Mouse (Mus musculus) spleen, adult 12 weeks (tissue): ENCODE results near the gene Col9a1.

Experiments used
- DNase-seq: peaks from one replicate; pipeline ENCODE4 v3.0.0; 2022; ENCODE audit warnings: low spot score

Gene Col9a1

GRCm38 (mm10) chr1:24177224-24177851 is at the start of gene Col9a1:
TSS of gene Col9a1 (plus strand) at chr1:24177610.
- DNase-seq: no peak

DNA sequence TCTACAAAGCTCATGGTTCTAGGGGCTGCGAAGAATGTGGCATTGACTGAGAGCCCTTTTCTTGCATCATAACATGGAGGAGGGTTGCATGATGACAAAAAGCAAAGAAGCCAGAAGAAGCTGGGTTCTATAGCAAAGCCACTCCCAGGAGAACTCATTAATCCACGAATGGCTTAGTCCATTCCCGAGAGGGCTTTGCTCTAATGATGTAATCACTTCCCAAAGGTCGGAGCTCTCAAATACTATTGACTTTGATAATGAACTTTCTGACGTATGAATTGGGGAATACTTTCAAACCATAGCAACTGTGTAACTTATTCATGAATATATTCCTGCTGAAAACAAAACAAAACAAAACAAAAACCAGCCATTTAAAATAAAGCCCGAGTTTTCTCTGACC is 49.5 kb upstream of the Col9a1 start:
- DNase-seq: no peak

DNA sequence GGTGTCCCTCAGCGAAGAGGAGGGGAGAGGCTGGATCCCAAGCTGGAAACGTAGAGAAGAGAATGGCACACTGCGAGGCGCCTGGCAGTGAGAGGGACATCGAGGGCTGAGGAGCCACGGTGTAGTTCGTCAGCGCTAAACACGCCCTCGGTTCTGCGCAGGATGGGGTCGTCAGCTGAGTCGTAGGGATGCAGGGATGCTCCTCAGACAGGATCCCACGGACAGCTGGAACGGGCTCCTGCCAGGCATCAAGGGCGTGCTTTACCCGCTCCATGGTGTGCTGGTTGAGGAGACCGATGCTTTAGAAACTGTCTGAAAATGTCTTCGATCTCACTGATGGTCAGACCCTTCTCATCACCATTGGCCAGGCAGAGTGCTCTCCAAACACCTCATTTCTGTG is 43.6 kb upstream of the Col9a1 start:
- DNase-seq: no peak

DNA sequence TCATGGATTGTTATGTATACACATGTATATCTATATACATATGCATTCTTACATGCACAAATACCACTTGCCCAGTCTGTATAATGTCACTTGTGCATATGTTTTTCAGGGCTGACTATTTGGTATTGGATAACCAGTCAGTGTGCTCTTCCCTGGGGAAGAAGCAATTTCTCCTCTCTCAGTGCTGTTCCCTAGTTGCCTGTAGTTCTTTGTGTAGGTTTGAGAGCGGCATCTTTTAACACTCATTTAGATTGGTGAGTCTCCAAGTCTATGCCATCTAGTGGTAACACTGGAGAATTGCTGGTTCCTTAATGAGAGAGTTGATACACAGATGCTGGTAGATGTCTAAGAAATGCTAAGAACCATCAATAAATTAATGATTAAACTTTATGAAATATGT is 42.6 kb upstream of the Col9a1 start:
- no peak for DNase-seq

- peak; percentile 5 for DNase-seq
Observed at GRCm38 (mm10) chr1:24137133-24137532, 40.3 kb upstream of the Col9a1 start.

DNA sequence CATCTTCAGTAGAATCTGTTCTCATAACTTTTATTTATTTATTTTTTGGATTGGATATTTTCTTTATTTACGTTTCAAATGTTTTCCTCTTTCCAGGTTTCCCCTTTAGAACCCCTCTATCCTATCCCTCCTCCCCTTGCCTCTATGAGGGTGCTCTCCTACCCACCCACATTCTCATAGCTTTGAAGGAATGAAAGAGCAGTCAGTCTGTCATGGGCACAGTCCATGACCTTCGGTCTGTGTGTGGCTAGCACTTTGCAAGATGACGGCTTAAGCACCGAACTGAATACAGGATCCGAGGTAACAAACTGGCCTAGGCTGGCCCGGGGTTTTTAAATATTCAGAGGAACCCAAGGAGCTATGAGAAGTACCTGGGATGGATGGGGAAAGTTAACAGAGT is 36.9 kb upstream of the Col9a1 start:
- no peak for DNase-seq

GRCm38 (mm10) chr1:24143504-24143903 is 33.9 kb upstream of the Col9a1 start:
- DNase-seq: no peak

GRCm38 (mm10) chr1:24157751-24158150 is 19.7 kb upstream of the Col9a1 start:
- DNase-seq: no peak

DNA sequence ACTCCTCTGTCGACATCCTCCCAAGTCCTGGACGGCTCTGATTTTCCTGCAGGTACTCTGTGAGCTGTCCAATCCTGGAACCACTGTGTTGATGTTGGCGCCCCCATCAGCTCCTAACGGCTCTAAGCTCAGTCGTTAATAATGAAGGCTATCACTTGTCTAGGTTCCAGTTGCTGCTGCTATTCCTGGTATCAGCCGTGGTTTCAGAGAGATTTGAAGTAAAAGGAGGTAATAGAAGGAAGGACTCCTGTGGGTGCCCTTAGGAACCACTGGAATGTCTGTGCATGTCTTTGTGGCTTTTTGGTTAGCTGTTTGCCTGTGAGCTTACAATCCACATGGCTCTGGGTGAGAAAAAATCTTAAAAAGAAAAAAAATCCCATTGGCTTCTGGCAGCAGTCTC is 8.0 kb upstream of the Col9a1 start:
- no peak for DNase-seq

GRCm38 (mm10) chr1:24171205-24171866 is 6.1 kb upstream of the Col9a1 start:
- no peak for DNase-seq

- no peak for DNase-seq
Observed at GRCm38 (mm10) chr1:24171898-24172297, 5.5 kb upstream of the Col9a1 start.

DNA sequence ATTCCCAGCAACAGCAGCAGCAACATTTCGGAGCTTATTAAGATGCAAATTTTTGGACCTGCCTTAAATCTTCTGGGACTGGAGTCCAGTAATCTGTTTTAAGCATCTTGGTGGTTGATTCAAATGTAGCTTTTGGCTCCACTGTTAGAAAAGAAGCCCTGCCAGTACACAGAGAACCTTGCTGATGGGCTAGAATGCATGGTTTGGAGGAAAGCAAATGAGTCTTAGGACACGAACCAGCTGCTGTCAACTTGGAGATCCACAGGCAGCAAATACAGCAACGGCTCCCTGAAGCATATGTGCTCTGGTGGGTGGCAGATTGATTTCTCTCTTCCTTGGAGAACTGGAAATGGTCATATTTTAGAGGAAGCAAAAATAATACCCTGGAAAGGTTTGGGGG is 4.8 kb upstream of the Col9a1 start:
- DNase-seq: no peak

DNA sequence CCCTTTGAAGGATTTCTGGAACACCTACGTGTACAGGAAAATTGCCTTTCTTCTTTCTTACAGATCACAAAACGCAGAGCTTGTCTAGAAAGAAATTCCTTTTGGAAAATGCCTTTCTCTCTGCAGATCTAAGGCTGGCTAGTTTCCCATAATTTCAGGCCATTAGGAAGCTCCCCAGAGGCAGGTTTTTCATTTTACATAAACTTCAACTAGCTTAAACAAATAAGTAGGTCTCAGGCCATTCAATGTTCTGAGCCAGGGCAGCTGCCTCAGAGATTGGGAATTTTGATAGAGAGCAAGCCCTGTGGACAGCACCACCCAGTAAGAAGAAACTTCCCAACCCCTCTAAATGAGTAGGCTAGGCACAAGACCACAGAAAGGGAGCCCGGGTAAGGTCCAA is 1.6 kb upstream of the Col9a1 start:
- DNase-seq: no peak

DNA sequence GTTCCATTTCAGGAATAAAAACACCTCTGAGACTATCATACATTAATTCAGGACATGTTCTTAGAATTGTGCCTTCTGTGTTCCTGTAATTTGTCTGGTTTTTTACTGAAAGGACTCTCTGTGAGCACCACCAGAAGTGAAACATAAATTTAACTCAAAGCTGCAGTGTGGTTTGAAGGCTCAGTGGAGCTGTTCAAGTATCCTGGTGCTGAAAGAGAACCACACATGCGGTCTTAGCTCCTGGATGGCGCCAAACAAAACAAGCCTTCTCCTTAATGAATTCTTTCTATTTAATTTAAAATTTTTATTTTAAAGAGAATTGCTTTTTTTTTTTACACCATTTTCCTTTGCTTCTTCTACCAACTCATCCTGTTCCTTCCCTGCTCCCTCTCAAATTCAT is 2.4 kb downstream of the Col9a1 start:
- DNase-seq: no peak

DNA sequence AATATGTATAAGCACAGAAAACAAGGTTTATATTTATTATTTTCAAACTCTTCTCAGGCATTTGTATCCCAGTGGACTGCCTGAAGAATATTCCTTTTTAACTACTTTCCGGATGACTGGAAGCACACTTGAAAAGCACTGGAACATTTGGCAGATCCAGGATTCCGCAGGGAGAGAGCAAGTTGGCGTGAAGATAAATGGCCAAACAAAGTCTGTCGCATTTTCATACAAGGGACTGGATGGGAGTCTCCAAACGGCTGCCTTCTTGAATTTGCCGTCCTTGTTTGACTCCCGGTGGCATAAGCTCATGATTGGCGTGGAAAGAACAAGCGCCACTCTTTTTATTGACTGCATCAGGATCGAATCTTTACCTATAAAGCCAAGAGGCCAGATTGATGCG is 7.6 kb downstream of the Col9a1 start:
- DNase-seq: no peak

DNA sequence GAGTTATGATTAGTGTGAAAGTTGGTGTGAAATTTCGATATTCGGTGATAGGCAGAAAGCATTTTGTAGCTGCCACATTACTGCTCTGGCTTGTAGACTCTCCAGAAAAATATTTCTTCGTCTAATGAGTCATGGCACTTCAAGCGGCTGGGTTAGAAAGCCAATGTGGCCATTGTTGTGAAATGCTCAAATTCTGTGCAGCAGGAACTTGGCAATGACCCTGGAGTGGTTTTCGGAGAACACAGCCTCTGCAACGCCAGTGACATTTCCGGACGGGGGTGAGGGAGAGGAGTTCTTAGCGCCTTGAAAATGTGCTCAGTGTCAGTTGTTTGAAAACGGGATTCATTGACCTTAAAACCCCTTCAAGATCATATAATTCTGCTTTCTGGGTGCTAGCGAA is 9.6 kb downstream of the Col9a1 start:
- DNase-seq: no peak

DNA sequence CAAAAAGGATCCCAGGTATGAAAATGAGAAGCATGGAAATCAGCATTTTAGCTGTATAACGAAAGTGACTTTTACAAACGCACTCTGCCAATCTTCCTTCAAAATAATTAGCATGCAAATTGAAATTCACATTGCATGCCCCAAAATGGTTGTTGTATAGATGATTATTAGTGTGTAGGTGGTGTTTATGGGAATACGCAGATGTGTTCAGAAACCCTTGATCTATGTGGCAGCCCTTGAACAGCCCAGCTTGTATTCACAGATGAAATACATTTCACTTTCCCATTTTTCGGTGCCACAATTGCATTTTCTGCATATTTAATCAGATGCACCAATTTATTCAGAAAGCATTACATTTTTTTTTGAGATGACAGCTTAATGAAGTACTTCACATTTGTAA is 14.3 kb downstream of the Col9a1 start:
- no peak for DNase-seq

DNA sequence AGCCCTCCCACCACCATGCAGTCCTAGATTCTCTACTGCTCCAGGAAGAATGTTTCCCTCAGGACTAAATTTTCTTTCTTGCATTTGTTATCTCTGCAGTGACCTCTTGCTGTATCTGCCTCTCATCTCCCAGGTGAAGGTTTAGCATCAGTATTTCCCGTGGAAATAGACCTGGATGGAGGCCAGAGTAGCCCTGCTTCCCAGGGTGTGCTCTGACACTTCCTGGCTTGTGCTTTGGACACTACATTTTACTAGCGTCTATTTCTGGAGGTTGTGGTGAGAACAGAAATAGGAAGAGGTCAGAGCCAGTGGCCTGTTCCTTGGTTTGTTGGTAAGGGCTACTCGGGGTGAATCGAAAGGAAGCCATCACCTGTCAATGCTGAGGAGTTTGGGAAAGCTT is 16.7 kb downstream of the Col9a1 start:
- no peak for DNase-seq

DNA sequence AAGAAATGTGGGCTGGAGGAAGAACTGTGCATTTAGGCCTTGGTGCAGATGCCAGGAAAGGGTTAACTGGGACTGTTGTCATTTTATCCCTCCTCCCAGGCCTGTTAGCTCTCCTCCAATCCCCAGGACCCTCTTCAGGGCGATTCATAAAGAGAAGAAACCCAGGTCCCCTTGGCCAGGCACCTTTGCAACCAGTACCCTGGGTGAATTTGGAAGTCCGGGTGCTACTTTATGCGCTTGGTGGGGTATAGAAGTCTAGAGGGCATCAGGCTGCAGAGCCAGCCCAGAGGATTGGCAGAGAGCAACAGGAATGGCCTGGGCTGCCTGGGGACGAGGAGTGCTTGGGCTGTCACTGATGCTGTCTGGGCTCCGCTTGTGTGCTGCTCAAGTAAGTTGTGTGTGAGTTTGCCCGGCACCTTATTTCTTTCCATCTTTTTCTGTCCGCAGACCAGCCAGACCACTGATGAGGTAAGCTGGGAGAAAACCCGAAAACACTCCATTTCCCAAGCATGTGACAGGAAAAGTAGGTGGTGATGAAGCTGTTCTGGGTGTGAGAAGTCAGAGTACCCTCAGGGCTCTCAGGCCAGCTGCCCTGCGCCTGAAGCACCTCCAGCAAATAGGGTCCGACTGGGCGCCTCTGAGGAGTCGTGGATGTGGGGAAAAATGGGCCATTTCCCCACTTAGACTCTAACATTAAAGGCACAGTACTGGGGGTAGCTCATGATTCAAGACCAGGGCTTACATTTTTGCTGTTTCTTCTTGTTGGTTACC is 17.8 kb downstream of the Col9a1 start:
- DNase-seq: no peak

DNA sequence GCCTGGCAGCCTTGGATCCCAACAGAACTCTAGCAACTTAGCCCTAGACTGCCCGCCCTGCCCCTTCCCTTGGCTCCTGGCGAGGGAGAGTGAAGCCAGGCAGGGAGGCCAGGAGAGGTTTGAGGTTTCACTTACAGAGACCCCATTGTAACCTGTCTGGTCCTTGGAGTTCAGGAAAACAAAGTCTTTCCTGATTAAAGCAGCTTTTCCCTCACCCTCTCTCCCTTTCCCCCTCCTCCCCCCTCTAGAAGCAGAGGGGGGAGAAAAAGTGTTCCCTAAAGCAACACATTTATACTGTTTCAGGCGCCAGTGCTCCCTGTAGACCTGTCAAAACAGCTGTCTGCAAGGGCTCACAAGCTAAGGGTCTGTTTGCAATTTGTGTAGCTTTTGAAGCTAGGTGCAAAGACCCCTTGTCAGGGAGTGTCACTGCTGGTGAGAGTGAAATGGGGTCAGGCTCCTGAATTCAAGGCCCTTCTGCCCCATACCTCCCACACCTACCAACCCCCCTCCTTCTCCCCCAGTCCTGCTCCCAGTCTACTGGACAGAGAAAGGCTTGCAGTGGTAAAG is 18.6 kb downstream of the Col9a1 start:
- DNase-seq: no peak

- DNase-seq: no peak
Observed at GRCm38 (mm10) chr1:24211621-24212385, 34.4 kb downstream of the Col9a1 start.

DNA sequence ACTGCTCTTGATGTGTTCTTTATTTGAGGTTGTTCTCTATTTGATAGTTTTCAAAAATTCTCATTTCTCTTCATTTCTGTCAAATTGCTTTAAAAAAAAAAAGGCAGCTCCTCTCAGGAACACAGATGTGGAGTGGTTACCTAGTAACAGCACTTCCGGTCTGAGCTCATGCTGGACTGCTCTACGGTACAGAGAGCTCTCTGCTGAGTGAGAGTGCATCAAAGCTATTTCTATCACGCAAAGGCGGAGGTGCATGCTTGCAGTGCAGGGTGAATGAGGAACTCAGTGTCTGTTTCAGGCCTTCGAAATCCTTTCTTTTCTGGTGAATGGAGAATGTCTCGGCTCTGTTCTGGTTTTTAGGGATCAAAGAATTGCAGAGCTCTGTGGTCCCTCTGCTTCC is 41.6 kb downstream of the Col9a1 start:
- DNase-seq: no peak
